Mouse (Mus musculus): ENCODE data around the gene Cep131. TPM values are rescaled to one million over a fixed set of nuclear protein-coding genes. Genes with fewer than 3 reads are reported as not detected.

Cep131 gene
- polyA plus RNA-seq, 1 experiment from 2014 or later: 51.9 TPM

DNA sequence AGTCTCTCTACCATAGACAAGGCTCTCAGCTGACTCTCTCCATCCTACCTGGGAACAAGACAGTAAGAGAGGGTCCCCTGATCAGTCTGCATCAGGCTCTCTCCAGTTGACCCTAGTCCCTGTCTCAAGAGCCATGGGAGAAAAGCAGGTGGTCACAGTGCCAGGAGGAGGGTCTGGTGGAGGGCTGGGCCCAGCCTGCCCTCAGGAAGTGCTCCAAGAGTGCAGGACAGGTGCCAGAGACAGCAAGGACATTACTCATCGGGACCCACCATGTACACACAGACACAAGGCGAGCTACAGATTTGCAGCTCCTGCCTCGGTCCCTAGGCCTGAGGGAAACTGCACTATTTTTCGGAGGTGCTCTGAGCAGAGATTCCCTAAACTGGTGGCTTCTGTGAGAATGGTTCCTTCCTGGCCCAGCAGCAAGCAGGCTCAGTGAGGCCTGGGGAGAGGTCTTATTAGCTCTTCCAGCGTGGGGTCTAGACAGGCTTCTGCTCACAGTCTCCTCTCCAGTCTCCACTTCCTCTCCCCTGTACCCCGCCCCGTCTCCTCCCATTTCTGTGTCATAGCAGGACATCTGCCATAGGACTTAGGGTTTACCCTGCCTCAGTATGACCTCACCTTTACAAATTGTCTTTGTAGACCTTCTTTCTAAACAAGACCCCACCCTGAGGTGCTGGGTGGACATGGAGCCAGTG is 44.3 kb downstream of the Cep131 start:
- H3K4me1 ChIP-seq (replicated peaks; ENCODE audit: control insufficient read depth, insufficient read depth, low read length): peaks cover 10% of the 10 kb centered on the region
- no peak overlapping the region for H3K27ac ChIP-seq (ENCODE audit: low read depth, low read length)
- ATAC-seq (replicated peaks; ENCODE audit: low FRiP score): no peak
- no peak overlapping the region for H3K9ac ChIP-seq (ENCODE audit: low read length)
- no peak overlapping the region for H3K4me2 ChIP-seq (ENCODE audit: low read depth, low read length, severe bottlenecking)
- no peaks in the 10 kb centered on the region for H3K9me3 ChIP-seq (ENCODE audit: control insufficient read depth, low read length)
- H3K4me3 ChIP-seq (ENCODE audit: low read depth, low read length): no peak overlapping the region
- no peaks in the 10 kb centered on the region for H3K36me3 ChIP-seq (ENCODE audit: control insufficient read depth, insufficient read depth, low read length)
- no peak for DNase-seq (ENCODE audit: low spot score)
- no peaks in the 10 kb centered on the region; the same call in 1 of the 2 replicates for H3K27me3 ChIP-seq (ENCODE audit: control insufficient read depth, insufficient read depth, low read length)
- WGBS: 81% methylated on average over 7 of the region's 7 CpGs

DNA sequence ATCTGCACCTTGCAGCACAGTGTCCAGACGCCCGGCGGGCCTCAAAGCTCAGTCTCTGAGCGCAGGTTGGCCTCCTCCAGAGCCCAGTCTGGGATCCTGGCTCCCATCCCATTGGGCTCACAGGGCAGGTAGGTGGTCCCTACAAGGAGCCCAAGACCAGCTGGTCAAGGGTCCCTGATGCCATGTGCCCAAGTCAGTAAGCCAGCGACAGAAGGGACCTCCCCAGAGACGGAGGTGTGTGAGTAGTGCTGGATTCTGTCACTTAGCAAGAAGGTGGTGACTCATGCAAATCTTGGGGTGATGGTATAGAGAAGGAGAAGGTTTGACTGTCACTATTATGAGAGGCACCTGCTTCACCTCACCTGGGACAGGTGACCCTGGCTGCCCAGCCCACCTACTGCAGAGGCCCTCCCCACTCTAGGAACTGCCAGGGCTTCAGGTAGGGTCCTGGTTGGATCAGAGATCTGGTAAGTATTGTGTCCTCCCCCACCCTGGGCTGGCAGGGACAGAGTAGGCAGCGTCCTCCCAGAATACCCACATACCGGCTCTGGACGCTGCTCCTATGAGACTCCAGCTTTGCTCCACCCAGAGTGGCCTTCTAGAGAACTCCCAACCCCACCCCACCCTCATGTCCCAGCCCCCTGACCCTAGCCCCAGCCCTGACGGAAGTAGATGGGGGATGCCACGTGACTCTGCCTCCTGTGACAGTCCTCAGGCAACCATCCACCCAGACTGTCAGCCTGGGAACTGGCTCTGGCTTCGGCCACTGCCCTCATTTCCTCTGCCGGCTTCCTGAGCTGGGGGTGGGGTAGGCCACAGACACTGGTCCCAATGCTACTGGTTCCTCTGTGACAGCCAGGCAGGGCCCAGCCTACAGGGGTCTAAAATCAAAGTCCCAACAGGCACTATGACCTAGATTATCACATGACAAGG is 45.2 kb downstream of the Cep131 start:
- H3K27ac ChIP-seq (ENCODE audit: low read depth, low read length): no peak overlapping the region
- H3K9ac ChIP-seq (ENCODE audit: low read length): no peak overlapping the region
- no peaks in the 10 kb centered on the region for H3K36me3 ChIP-seq (ENCODE audit: control insufficient read depth, insufficient read depth, low read length)
- H3K4me3 ChIP-seq (ENCODE audit: low read depth, low read length): no peak overlapping the region
- H3K4me2 ChIP-seq (ENCODE audit: low read depth, low read length, severe bottlenecking): no peak overlapping the region
- no peaks in the 10 kb centered on the region; the same call in 1 of the 2 replicates for H3K27me3 ChIP-seq (ENCODE audit: control insufficient read depth, insufficient read depth, low read length)
- no peaks in the 10 kb centered on the region for H3K9me3 ChIP-seq (ENCODE audit: control insufficient read depth, low read length)
- ATAC-seq (replicated peaks; ENCODE audit: low FRiP score): no peak
- WGBS: 72% methylated on average over 13 of the region's 13 CpGs
- DNase-seq (ENCODE audit: low spot score): no peak
- peaks cover 8% of the 10 kb centered on the region for H3K4me1 ChIP-seq (replicated peaks; ENCODE audit: control insufficient read depth, insufficient read depth, low read length)

DNA sequence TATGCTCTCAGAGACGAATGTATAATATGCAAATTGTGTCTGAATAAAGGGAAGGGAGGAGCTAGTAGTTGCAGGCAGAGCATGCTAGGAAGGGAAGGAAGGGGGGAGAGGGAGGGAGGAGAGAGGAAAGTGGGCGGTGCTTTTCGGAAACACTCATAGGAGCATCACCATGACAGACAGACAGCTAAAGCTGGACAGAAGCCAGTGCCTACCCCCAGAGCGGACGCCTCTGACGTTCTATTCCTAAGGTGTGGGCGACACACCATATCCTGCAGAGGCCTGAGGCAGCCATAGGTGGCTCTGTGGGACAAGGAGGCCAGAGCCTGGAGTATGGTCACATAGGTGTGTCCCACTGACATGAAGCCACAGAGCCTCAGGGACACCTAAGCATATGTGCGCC is 46.2 kb downstream of the Cep131 start:
- H3K27ac ChIP-seq (ENCODE audit: low read depth, low read length): no peak overlapping the region
- no peak overlapping the region for H3K4me2 ChIP-seq (ENCODE audit: low read depth, low read length, severe bottlenecking)
- 78% methylated on average over 8 of the region's 8 CpGs for WGBS
- no peaks in the 10 kb centered on the region for H3K9me3 ChIP-seq (ENCODE audit: control insufficient read depth, low read length)
- no peaks in the 10 kb centered on the region for H3K36me3 ChIP-seq (ENCODE audit: control insufficient read depth, insufficient read depth, low read length)
- no peak for ATAC-seq (replicated peaks; ENCODE audit: low FRiP score)
- H3K27me3 ChIP-seq (ENCODE audit: control insufficient read depth, insufficient read depth, low read length): no peaks in the 10 kb centered on the region
- no peak for DNase-seq (ENCODE audit: low spot score)
- H3K9ac ChIP-seq (ENCODE audit: low read length): no peak overlapping the region
- no peak overlapping the region for H3K4me3 ChIP-seq (ENCODE audit: low read depth, low read length)
- no peaks in the 10 kb centered on the region for H3K4me1 ChIP-seq (replicated peaks; ENCODE audit: control insufficient read depth, insufficient read depth, low read length)

DNA sequence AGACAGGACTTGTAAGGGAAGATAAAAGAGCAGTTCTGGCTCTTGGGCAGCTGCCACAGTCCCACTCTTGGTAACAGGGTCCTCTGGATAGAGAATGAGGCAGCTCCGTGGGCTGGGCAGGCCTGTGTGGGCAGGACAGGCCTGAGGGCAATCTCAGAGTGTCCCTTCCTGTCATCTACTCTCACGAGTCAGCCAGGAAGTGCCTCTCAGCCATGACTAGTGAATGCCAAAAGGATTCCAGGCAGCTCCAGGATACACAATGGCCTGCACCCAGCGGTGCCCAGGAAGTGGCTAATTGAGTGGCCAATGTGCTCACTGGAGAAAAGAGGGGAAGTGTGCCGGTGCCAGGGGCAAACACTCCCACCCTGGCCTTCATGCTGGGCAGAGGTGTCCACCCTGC is 47.0 kb downstream of the Cep131 start:
- H3K4me3 ChIP-seq (ENCODE audit: low read depth, low read length): no peak overlapping the region
- H3K4me2 ChIP-seq (ENCODE audit: low read depth, low read length, severe bottlenecking): no peak overlapping the region
- DNase-seq (ENCODE audit: low spot score) (no peak), ATAC-seq (replicated peaks; ENCODE audit: low FRiP score) (no peak)
- H3K27me3 ChIP-seq (ENCODE audit: control insufficient read depth, insufficient read depth, low read length): no peaks in the 10 kb centered on the region
- no peaks in the 10 kb centered on the region for H3K9me3 ChIP-seq (ENCODE audit: control insufficient read depth, low read length)
- no peaks in the 10 kb centered on the region for H3K4me1 ChIP-seq (replicated peaks; ENCODE audit: control insufficient read depth, insufficient read depth, low read length)
- H3K9ac ChIP-seq (ENCODE audit: low read length): no peak overlapping the region
- WGBS: 46% methylated on average over 4 of the region's 4 CpGs
- H3K27ac ChIP-seq (ENCODE audit: low read depth, low read length): no peak overlapping the region
- no peaks in the 10 kb centered on the region for H3K36me3 ChIP-seq (ENCODE audit: control insufficient read depth, insufficient read depth, low read length)

DNA sequence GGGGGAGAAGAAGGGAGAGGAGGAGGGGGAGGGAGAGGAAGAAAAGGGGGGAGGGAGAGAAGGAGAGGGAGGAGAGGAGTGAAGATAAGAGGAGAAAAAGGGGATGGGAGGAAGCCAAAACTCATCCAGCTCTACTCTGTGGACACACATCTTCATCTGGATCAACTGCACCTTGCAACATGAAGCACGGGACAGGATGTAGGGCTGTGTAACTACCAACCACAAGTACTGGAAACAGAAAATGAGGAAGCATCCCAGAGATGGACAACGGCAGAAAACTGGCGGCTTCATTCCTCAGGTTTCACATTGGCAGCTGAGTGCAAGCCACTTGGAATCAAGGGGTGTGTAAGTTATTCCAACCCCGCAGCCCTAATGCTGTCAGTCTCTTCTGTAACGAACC is 51.9 kb downstream of the Cep131 start:
- WGBS: 75% methylated on average over 5 of the region's 5 CpGs
- H3K36me3 ChIP-seq (ENCODE audit: control insufficient read depth, insufficient read depth, low read length): no peaks in the 10 kb centered on the region
- no peak overlapping the region for H3K4me3 ChIP-seq (ENCODE audit: low read depth, low read length)
- H3K9me3 ChIP-seq (ENCODE audit: control insufficient read depth, low read length): no peaks in the 10 kb centered on the region
- H3K4me2 ChIP-seq (ENCODE audit: low read depth, low read length, severe bottlenecking): no peak overlapping the region
- ATAC-seq (replicated peaks; ENCODE audit: low FRiP score): no peak
- DNase-seq (ENCODE audit: low spot score): no peak
- no peaks in the 10 kb centered on the region for H3K27me3 ChIP-seq (ENCODE audit: control insufficient read depth, insufficient read depth, low read length)
- H3K9ac ChIP-seq (ENCODE audit: low read length): no peak overlapping the region
- 0 out of 2 replicates have a peak, but pooled peaks cover 2% of the 10 kb centered on the region for H3K4me1 ChIP-seq (replicated peaks; ENCODE audit: control insufficient read depth, insufficient read depth, low read length)
- no peak overlapping the region for H3K27ac ChIP-seq (ENCODE audit: low read depth, low read length)

DNA sequence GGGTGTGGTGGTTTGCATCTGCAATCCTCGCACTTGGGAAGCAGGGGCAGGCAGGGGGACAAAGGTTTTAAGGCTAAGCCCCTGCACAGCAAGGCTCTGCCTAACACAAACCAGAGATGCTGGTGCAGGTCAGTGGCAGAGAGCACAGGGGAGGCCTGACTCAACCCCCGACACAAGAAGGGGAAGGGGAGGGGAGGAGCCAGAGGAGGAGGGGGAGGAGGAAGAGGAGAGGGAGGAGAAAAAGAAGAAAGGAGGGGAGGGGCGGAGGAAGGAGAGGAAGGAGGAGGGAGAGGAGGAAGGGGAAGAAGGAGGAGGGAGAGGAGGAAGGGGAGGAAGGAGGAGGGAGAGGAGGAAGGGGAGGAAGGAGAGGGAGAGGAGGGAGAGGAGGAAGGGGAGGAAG is 52.3 kb downstream of the Cep131 start:
- no peak for DNase-seq (ENCODE audit: low spot score)

GRCm38 (mm10) chr11:120033473-120033872 is 53.2 kb downstream of the Cep131 start:
- Histone ChIP-seq H3K4me3 (ENCODE audit: low read depth, low read length) (no peak overlapping the region), H3K4me1 (replicated peaks; ENCODE audit: control insufficient read depth, insufficient read depth, low read length) (0 out of 2 replicates have a peak, but pooled peaks cover 2% of the 10 kb centered on the region), H3K27ac (ENCODE audit: low read depth, low read length) (no peak overlapping the region), H3K4me2 (ENCODE audit: low read depth, low read length, severe bottlenecking) (no peak overlapping the region), H3K36me3 (ENCODE audit: control insufficient read depth, insufficient read depth, low read length) (no peaks in the 10 kb centered on the region), H3K9ac (ENCODE audit: low read length) (no peak overlapping the region), H3K27me3 (ENCODE audit: control insufficient read depth, insufficient read depth, low read length) (no peaks in the 10 kb centered on the region), H3K9me3 (ENCODE audit: control insufficient read depth, low read length) (no peaks in the 10 kb centered on the region)
- WGBS: 63% methylated on average over 3 of the region's 3 CpGs
- ATAC-seq (replicated peaks; ENCODE audit: low FRiP score): no peak
- DNase-seq (ENCODE audit: low spot score): no peak

More for the DNA sequence above, 52.3 kb downstream of the Cep131 start:
- no peak overlapping the region for H3K9ac ChIP-seq (ENCODE audit: low read length)
- no peak for ATAC-seq (replicated peaks; ENCODE audit: low FRiP score)
- no peaks in the 10 kb centered on the region for H3K9me3 ChIP-seq (ENCODE audit: control insufficient read depth, low read length)
- H3K4me1 ChIP-seq (replicated peaks; ENCODE audit: control insufficient read depth, insufficient read depth, low read length): 0 out of 2 replicates have a peak, but pooled peaks cover 2% of the 10 kb centered on the region
- H3K27ac ChIP-seq (ENCODE audit: low read depth, low read length): no peak overlapping the region
- no peak overlapping the region for H3K4me3 ChIP-seq (ENCODE audit: low read depth, low read length)
- no peak overlapping the region for H3K4me2 ChIP-seq (ENCODE audit: low read depth, low read length, severe bottlenecking)
- 31% methylated on average over 3 of the region's 3 CpGs for WGBS
- no peaks in the 10 kb centered on the region for H3K27me3 ChIP-seq (ENCODE audit: control insufficient read depth, insufficient read depth, low read length)
- no peaks in the 10 kb centered on the region for H3K36me3 ChIP-seq (ENCODE audit: control insufficient read depth, insufficient read depth, low read length)

DNA sequence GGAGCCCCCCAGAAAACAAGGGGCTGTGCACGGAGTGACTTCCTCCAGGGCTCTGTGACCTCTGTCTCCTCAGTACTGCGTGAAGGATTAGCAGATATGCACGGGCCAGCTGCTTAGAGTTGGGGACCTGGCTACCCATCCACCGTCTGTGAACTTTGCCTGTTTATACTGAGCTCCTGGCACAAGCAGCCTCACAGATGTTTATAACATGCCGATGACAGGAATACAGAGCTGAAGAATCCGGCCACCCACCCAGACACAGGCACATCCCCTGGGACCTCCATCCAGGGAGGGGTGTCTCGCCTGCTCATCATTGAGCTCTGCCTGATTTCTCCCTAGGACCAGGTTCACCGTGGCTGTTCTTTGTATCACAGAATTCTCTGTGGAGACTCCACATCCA is 54.6 kb downstream of the Cep131 start:
- H3K4me1 ChIP-seq (replicated peaks; ENCODE audit: control insufficient read depth, insufficient read depth, low read length): 0 out of 2 replicates have a peak, but pooled peaks cover 2% of the 10 kb centered on the region

More for the DNA sequence above, 54.6 kb downstream of the Cep131 start:
- Histone ChIP-seq H3K27me3 (ENCODE audit: control insufficient read depth, insufficient read depth, low read length) (no peaks in the 10 kb centered on the region), H3K4me2 (ENCODE audit: low read depth, low read length, severe bottlenecking) (no peak overlapping the region), H3K4me3 (ENCODE audit: low read depth, low read length) (no peak overlapping the region), H3K9ac (ENCODE audit: low read length) (no peak overlapping the region), H3K27ac (ENCODE audit: low read depth, low read length) (no peak overlapping the region), H3K36me3 (ENCODE audit: control insufficient read depth, insufficient read depth, low read length) (no peaks in the 10 kb centered on the region), H3K9me3 (ENCODE audit: control insufficient read depth, low read length) (no peaks in the 10 kb centered on the region)
- ATAC-seq (replicated peaks; ENCODE audit: low FRiP score): no peak
- DNase-seq (ENCODE audit: low spot score): no peak
- 69% methylated on average over 8 of the region's 8 CpGs for WGBS

Data from forebrain, embryonic 11.5 days (tissue).